Mouse (Mus musculus): ENCODE measurements around the gene Slc43a2. TPM values are rescaled to one million over a fixed set of nuclear protein-coding genes. Genes with fewer than 3 reads are reported as not detected.
A peak's percentile ranks its signal among the peaks of the same experiment; 100 is the strongest.

The Slc43a2 gene
- total RNA-seq, 2 experiments from 2014 or later: 8.9 to 10.5 TPM

GRCm38 (mm10) chr11:75530325-75530724 lies 1.2 kb upstream of the Slc43a2 start:
- DNase-seq: peak; percentile 99

- DNase-seq: no peak
Observed at GRCm38 (mm10) chr11:75530845-75531373, 585 bp upstream of the Slc43a2 start.

GRCm38 (mm10) chr11:75532340-75533277 lies 1.1 kb downstream of the Slc43a2 start:
- DNase-seq: no peak

- no peak for DNase-seq
Observed at GRCm38 (mm10) chr11:75533314-75534015, 2.0 kb downstream of the Slc43a2 start.

- DNase-seq: no peak
Observed at GRCm38 (mm10) chr11:75534286-75535033, 3.0 kb downstream of the Slc43a2 start.

GRCm38 (mm10) chr11:75535106-75535795 lies 3.8 kb downstream of the Slc43a2 start:
- no peak for DNase-seq

GRCm38 (mm10) chr11:75536255-75537024 lies 4.9 kb downstream of the Slc43a2 start:
- no peak for DNase-seq

- DNase-seq: no peak
Observed at GRCm38 (mm10) chr11:75537025-75537414, 5.5 kb downstream of the Slc43a2 start.

GRCm38 (mm10) chr11:75537491-75538183 lies 6.1 kb downstream of the Slc43a2 start:
- DNase-seq: peak; percentile 48

- DNase-seq: no peak
Observed at GRCm38 (mm10) chr11:75538184-75538969, 6.9 kb downstream of the Slc43a2 start.

- no peak for DNase-seq
Observed at GRCm38 (mm10) chr11:75538970-75539299, 7.4 kb downstream of the Slc43a2 start.

- no peak for DNase-seq
Observed at GRCm38 (mm10) chr11:75540209-75540608, 8.7 kb downstream of the Slc43a2 start.

GRCm38 (mm10) chr11:75540710-75541581 lies 9.5 kb downstream of the Slc43a2 start:
- DNase-seq: no peak

GRCm38 (mm10) chr11:75544713-75545112 lies 13.2 kb downstream of the Slc43a2 start:
- DNase-seq: no peak

- no peak for DNase-seq
Observed at GRCm38 (mm10) chr11:75546057-75546456, 14.6 kb downstream of the Slc43a2 start.

- peak; percentile 12 for DNase-seq
Observed at GRCm38 (mm10) chr11:75549658-75550111, 18.2 kb downstream of the Slc43a2 start.

- peak; percentile 23 for DNase-seq
Observed at GRCm38 (mm10) chr11:75550200-75550946, 18.9 kb downstream of the Slc43a2 start.

GRCm38 (mm10) chr11:75551321-75551720 lies 19.8 kb downstream of the Slc43a2 start:
- peak; percentile 5 for DNase-seq

All from heart, postnatal 4 days (tissue).